10 mouse cellular contexts compared by ENCODE assay signal in the genomic region with DNA sequence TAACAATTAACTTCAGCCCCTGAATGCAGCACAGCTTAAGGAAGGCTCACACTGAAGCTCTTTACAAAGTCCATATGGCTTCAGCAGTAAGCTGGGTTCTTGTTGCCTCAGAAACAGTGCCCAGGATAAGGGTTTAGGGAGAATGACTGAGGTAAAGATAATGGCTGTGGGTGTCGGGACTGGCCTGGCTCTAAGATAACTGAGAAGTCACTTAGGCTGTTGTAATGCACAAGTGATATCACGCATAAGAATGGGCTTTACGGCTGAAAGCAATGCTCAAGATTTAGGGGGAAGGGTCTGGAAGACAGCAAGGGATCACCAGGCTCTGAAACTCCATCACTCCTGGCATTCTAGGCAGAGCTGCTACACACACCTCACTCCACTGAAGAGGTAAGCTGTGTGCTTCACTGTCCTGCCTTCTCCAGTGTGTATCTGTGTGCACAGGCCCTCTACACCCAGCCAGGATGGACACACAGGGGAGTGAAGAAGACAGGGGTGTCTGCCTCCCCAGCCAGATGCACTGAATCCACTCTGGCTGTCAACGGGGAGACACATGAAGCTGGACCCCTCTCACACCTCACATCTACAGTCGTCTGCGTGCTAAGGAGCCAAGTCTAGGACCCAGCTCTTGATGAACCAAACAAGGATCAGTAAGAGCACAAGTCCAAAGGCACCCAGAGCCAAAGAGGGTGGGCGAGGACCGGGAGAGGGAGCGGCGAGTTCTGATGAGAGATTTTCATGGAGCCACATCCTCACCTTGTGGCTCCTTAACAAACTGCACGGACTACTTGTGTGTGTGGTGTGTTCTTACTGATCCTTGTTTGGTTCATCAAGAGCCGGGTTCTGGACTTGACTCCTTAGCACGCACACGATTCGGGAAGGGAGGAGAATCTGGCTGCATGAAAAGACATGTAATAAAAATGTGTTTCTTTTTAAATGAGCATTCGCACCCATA. TPM values are rescaled to one million over a fixed set of nuclear protein-coding genes. Genes with fewer than 3 reads are reported as not detected.
A peak's percentile ranks its signal among the peaks of the same experiment; 100 is the strongest.
DNase-seq lines count a peak whose midpoint lies in the region; ATAC-seq lines count a peak whose summit lies in the region.
"Had no signal": no experiment of that assay in that cellular context is flagged by ENCODE, and none has a peak within 500 bp of the region (broad histone marks: within the 10 kb centered on the region; RNA-seq: fewer than 3 reads in every experiment).

No protein-coding gene starts in this region.

- no peaks in the 10 kb centered on the region for H3K9me3 ChIP-seq in heart, embryonic 13.5 days
- H3K9me3 ChIP-seq in midbrain, embryonic 13.5 days: no peaks in the 10 kb centered on the region
- no peaks in the 10 kb centered on the region for H3K9me3 ChIP-seq in midbrain, embryonic 14.5 days (ENCODE audit: control insufficient read depth, low read length)
- no peaks in the 10 kb centered on the region; the same call in 1 of the 2 replicates for H3K9me3 ChIP-seq in limb, embryonic 11.5 days (ENCODE audit: control insufficient read depth, low read length)
- no peaks in the 10 kb centered on the region for H3K9me3 ChIP-seq in forebrain, embryonic 15.5 days
- H3K9me3 ChIP-seq: stomach, embryonic 15.5 days had no signal

- DNase-seq in heart, postnatal 4 days: no peak
- no peak for DNase-seq in midbrain, embryonic 14.5 days
- DNase-seq in limb, embryonic 11.5 days (ENCODE audit: low spot score): peak; percentile 20
- no peak for DNase-seq in gastrocnemius, postnatal 25 days
- no peak for DNase-seq in yolk sac, embryonic 10.5 days (ENCODE audit: low spot score)
- DNase-seq: gastrocnemius, postnatal 10 days had no signal

- no peaks in the 10 kb centered on the region for H3K27me3 ChIP-seq in heart, embryonic 13.5 days (replicated peaks)
- no peaks in the 10 kb centered on the region for H3K27me3 ChIP-seq in midbrain, embryonic 13.5 days
- no peaks in the 10 kb centered on the region for H3K27me3 ChIP-seq in midbrain, embryonic 14.5 days (ENCODE audit: control insufficient read depth, insufficient read depth, low read length)
- H3K27me3 ChIP-seq in limb, embryonic 11.5 days (ENCODE audit: control insufficient read depth, insufficient read depth, low read length): no peaks in the 10 kb centered on the region
- H3K27me3 ChIP-seq in forebrain, embryonic 15.5 days: no peaks in the 10 kb centered on the region
- H3K27me3 ChIP-seq: stomach, embryonic 15.5 days had no signal

- peaks cover 53% of the 10 kb centered on the region for H3K36me3 ChIP-seq in heart, embryonic 13.5 days
- H3K36me3 ChIP-seq in midbrain, embryonic 13.5 days: peaks cover 31% of the 10 kb centered on the region
- peaks cover 23% of the 10 kb centered on the region for H3K36me3 ChIP-seq in midbrain, embryonic 14.5 days (ENCODE audit: control insufficient read depth, insufficient read depth, low read length)
- H3K36me3 ChIP-seq in limb, embryonic 11.5 days (ENCODE audit: control insufficient read depth, insufficient read depth, low read length): peaks cover 13% of the 10 kb centered on the region; the same call in 1 of the 2 replicates
- peaks cover 16% of the 10 kb centered on the region for H3K36me3 ChIP-seq in forebrain, embryonic 15.5 days

- peak overlapping the region; percentile 58; the same call in 1 of the 2 replicates for H3K9ac ChIP-seq in heart, embryonic 13.5 days
- H3K9ac ChIP-seq in midbrain, embryonic 13.5 days (replicated peaks): 0 out of 2 replicates have a peak overlapping the region, but pooled peaks have one; percentile 23
- H3K9ac ChIP-seq in midbrain, embryonic 14.5 days (replicated peaks; ENCODE audit: low read length): no peak overlapping the region
- no peak overlapping the region for H3K9ac ChIP-seq in limb, embryonic 11.5 days (ENCODE audit: low read length)
- no peak overlapping the region for H3K9ac ChIP-seq in forebrain, embryonic 15.5 days (replicated peaks)
- H3K9ac ChIP-seq: stomach, embryonic 15.5 days had no signal

- H3K27ac ChIP-seq in heart, embryonic 13.5 days (replicated peaks): 0 out of 2 replicates have a peak overlapping the region, but pooled peaks have one; percentile 29
- no peak overlapping the region for H3K27ac ChIP-seq in midbrain, embryonic 13.5 days
- no peak overlapping the region for H3K27ac ChIP-seq in midbrain, embryonic 14.5 days (replicated peaks; ENCODE audit: low read depth, low read length)
- H3K27ac ChIP-seq in limb, embryonic 11.5 days (replicated peaks; ENCODE audit: low read depth, low read length): 0 out of 2 replicates have a peak overlapping the region, but pooled peaks have one; percentile 9
- H3K27ac ChIP-seq in forebrain, embryonic 15.5 days (replicated peaks): no peak overlapping the region
- H3K27ac ChIP-seq: stomach, embryonic 15.5 days had no signal

- WGBS in heart, embryonic 13.5 days: 70% methylated on average over 16 of the region's 16 CpGs
- 83% methylated on average over 16 of the region's 16 CpGs for WGBS in midbrain, embryonic 13.5 days
- WGBS in midbrain, embryonic 14.5 days: 85% methylated on average over 16 of the region's 16 CpGs
- 82% methylated on average over 16 of the region's 16 CpGs for WGBS in limb, embryonic 11.5 days
- 84% methylated on average over 16 of the region's 16 CpGs for WGBS in forebrain, embryonic 15.5 days

- no peak overlapping the region for H3K4me3 ChIP-seq in heart, embryonic 13.5 days
- H3K4me3 ChIP-seq in midbrain, embryonic 13.5 days (replicated peaks): no peak overlapping the region
- no peak overlapping the region for H3K4me3 ChIP-seq in midbrain, embryonic 14.5 days (replicated peaks; ENCODE audit: low read depth, low read length)
- H3K4me3 ChIP-seq in limb, embryonic 11.5 days (ENCODE audit: low read depth, low read length): no peak overlapping the region
- no peak overlapping the region for H3K4me3 ChIP-seq in forebrain, embryonic 15.5 days
- H3K4me3 ChIP-seq: stomach, embryonic 15.5 days had no signal

- peaks cover 59% of the 10 kb centered on the region for H3K4me1 ChIP-seq in heart, embryonic 13.5 days
- H3K4me1 ChIP-seq in midbrain, embryonic 13.5 days (replicated peaks): peaks cover 43% of the 10 kb centered on the region
- peaks cover 13% of the 10 kb centered on the region for H3K4me1 ChIP-seq in midbrain, embryonic 14.5 days (ENCODE audit: control insufficient read depth, insufficient read depth, low read length)
- H3K4me1 ChIP-seq in limb, embryonic 11.5 days (ENCODE audit: control insufficient read depth, insufficient read depth, low read length): peaks cover 27% of the 10 kb centered on the region
- peaks cover 26% of the 10 kb centered on the region for H3K4me1 ChIP-seq in forebrain, embryonic 15.5 days

- H3K4me2 ChIP-seq in heart, embryonic 13.5 days: no peak overlapping the region; the same call in 1 of the 2 replicates
- H3K4me2 ChIP-seq in midbrain, embryonic 13.5 days (replicated peaks): no peak overlapping the region
- H3K4me2 ChIP-seq in midbrain, embryonic 14.5 days (ENCODE audit: low read length): no peak overlapping the region
- no peak overlapping the region for H3K4me2 ChIP-seq in limb, embryonic 11.5 days (ENCODE audit: low read depth, severe bottlenecking)
- H3K4me2 ChIP-seq in forebrain, embryonic 15.5 days (replicated peaks): no peak overlapping the region
- H3K4me2 ChIP-seq: stomach, embryonic 15.5 days had no signal

- ATAC-seq in heart, embryonic 13.5 days (ENCODE audit: extremely low read depth, insufficient number of reproducible peaks, low FRiP score, low TSS enrichment): no peak
- ATAC-seq in midbrain, embryonic 13.5 days: no peak
- ATAC-seq in midbrain, embryonic 14.5 days (ENCODE audit: low FRiP score, low TSS enrichment): no peak
- ATAC-seq in limb, embryonic 11.5 days (ENCODE audit: insufficient number of reproducible peaks, low FRiP score, low TSS enrichment, low read depth): no peak
- ATAC-seq in forebrain, embryonic 15.5 days (replicated peaks): no peak

RNA-seq across cellular contexts. Expression of a gene that starts 4.6 kb away (rescaled TPM):
- 28.0 and 28.9 TPM in 2 replicates for polyA plus RNA-seq in heart, embryonic 13.5 days (2015; fragmentation: Nextera tagmentation; extraction: Ambion mirVana)
- 10 to 100 TPM; 44.1 to 44.2 TPM for total RNA-seq in heart, postnatal 4 days (2021)
- 26.5 and 27.9 TPM in 2 replicates for polyA plus RNA-seq in midbrain, embryonic 13.5 days (2015; fragmentation: Nextera tagmentation; extraction: Ambion mirVana)
- polyA plus RNA-seq in midbrain, embryonic 14.5 days (2014; fragmentation: Nextera tagmentation; extraction: Ambion mirVana): 16.9 and 29.5 TPM in 2 replicates
- polyA plus RNA-seq in limb, embryonic 11.5 days (2014; fragmentation: Nextera tagmentation; extraction: Ambion mirVana): 41.2 and 43.3 TPM in 2 replicates
- total RNA-seq in gastrocnemius, postnatal 25 days (2021): 10 to 100 TPM; 27.7 to 29.0 TPM
- polyA plus RNA-seq in forebrain, embryonic 15.5 days (2015; fragmentation: Nextera tagmentation; extraction: Ambion mirVana): 26.3 and 28.8 TPM in 2 replicates

RNA-seq across cellular contexts. Expression of a gene that starts 43.4 kb away (rescaled TPM):
- 182 and 198 TPM in 2 replicates for polyA plus RNA-seq in heart, embryonic 13.5 days (2015; fragmentation: Nextera tagmentation; extraction: Ambion mirVana)
- total RNA-seq in heart, postnatal 4 days (2021): 100 to 1,000 TPM; 178 to 180 TPM
- 289 and 306 TPM in 2 replicates for polyA plus RNA-seq in midbrain, embryonic 13.5 days (2015; fragmentation: Nextera tagmentation; extraction: Ambion mirVana)
- polyA plus RNA-seq in midbrain, embryonic 14.5 days (2014; fragmentation: Nextera tagmentation; extraction: Ambion mirVana): 289 and 293 TPM in 2 replicates
- polyA plus RNA-seq in limb, embryonic 11.5 days (2014; fragmentation: Nextera tagmentation; extraction: Ambion mirVana): 208 and 212 TPM in 2 replicates
- 10 to 100 TPM; 85.8 to 93.1 TPM for total RNA-seq in gastrocnemius, postnatal 25 days (2021)
- 308 and 314 TPM in 2 replicates for polyA plus RNA-seq in forebrain, embryonic 15.5 days (2015; fragmentation: Nextera tagmentation; extraction: Ambion mirVana)

Comparison
In these comparisons a context has a peak if more than half of its experiments do, and no peak if none do; other contexts are left out.
1. H3K9ac ChIP-seq: peak in heart, embryonic 13.5 days (single experiment) and midbrain, embryonic 13.5 days (single experiment); none in midbrain, embryonic 14.5 days (single experiment), limb, embryonic 11.5 days (single experiment) and forebrain, embryonic 15.5 days (single experiment).
2. H3K27ac ChIP-seq: peak in heart, embryonic 13.5 days (single experiment) and limb, embryonic 11.5 days (single experiment); none in midbrain, embryonic 13.5 days (single experiment), midbrain, embryonic 14.5 days (single experiment) and forebrain, embryonic 15.5 days (single experiment).